Mouse (Mus musculus) layer of hippocampus, postnatal 14 days (tissue): ENCODE measurements around the gene Phex. TPM values are rescaled to one million over a fixed set of nuclear protein-coding genes. Genes with fewer than 3 reads are reported as not detected.

Experiments
- DNase-seq, 2 experiments: peaks; one replicate each; pipeline ENCODE4 v3.0.0; 2021 to 2022; ENCODE audit warnings: low spot score in 2 of 2, mixed read lengths in 1 of 2
- long read RNA-seq, 2 experiments: library from polyadenylated mRNA; stranded (forward); transcript quantifications; one replicate each; pipeline ENCODE4 v2.0.0; 2021
- total RNA-seq, 2 experiments: library from RNA; stranded (reverse); gene quantifications; 2 replicates each; pipeline ENCODE4 v1.2.3; 2021

Gene Phex
- under 1 TPM; 0.39 to 0.55 TPM for total RNA-seq
- long read RNA-seq, experiment 1, partial matches to known transcripts: 0 of 10 reads
- long read RNA-seq, experiment 1, other reads (novel, unspliced or antisense): 10 of 10 reads
- long read RNA-seq, experiment 2, partial matches to known transcripts: 0 of 14 reads
- long read RNA-seq, experiment 2, other reads (novel, unspliced or antisense): 14 of 14 reads

DNA sequence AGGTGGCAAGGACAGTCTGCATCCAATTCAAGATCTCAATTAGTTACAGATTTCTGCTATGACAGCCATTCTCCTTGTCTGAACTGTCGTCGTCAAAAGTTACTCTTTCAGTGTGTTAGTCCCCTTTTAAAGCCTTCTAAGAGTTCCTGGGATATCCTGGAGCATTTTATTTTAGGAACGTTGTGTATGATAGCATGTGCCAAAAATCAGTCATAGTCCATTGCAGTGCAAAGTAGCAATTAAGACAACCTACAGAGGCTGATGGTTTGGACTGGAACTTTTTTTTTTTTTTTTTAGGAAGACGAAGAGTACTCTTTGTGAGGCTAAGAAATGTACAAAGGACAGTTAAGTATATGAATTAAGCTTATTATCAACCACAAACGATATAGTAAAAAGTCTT is at the start of gene Phex:
TSS of gene Phex (minus strand) at position 101 of the 400 bp plus-strand sequence.
- DNase-seq: no peak

DNA sequence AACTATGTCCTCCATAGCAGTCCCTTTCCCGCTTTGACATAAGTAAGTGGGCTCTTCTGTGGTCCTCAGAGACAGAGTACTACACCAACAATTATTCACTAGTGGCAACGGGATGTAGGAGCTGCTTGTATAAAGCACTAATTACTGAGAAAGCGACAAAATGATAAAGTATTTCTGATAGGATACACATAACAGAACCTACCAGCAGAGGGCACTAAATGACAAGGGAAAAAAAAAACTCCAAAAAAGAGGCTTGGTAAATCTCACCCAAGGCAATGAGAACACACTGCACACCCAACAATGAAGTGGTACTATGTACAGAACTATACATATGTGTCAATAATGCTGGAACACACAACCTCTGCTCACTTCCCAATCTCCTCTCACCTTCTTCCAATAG is 47.6 kb upstream of the Phex start:
- DNase-seq: no peak

DNA sequence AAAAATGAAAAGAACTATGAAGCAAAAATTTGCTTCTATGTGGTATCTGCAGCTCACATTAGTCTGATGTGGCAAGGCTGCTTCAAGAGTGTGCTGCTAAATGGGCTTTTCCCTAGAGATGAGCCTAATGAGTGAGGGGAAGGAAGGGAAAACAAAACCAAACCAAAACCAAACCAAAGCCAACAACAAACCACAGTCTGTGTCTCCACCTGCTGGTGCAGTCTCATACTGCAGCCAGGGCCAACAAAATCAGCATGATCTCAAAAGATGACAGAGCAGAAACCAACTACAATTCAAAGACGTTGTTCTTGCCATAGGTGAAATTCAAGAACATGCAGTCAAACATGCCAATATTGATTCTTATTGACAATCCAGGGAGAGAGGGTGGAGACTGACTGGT is 39.3 kb upstream of the Phex start:
- DNase-seq: peak; percentile 37 to 47

- DNase-seq: no peak
Observed at GRCm38 (mm10) chrX:157449000-157449399, 33.9 kb upstream of the Phex start.

GRCm38 (mm10) chrX:157447431-157447830 is 32.3 kb upstream of the Phex start:
- DNase-seq: no peak

DNA sequence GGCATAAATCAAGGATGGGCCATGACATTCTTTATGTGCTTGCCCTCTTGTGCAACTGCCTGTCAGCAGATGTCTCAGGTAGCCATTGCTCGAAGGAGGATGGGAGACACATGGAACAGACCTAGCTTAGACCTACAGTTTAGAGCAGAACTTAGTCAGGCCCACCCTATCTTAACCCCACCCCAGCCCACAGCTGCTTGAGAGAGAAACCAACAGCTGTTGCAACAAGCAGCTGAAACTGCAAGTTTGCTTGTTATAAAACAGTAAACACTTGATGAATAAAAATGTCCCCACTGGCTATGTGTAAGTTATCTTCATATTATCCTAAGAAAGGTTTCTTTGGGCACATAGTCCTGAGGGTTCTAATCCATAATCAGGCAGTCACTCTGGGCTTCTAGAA is 19.7 kb upstream of the Phex start:
- no peak for DNase-seq

DNA sequence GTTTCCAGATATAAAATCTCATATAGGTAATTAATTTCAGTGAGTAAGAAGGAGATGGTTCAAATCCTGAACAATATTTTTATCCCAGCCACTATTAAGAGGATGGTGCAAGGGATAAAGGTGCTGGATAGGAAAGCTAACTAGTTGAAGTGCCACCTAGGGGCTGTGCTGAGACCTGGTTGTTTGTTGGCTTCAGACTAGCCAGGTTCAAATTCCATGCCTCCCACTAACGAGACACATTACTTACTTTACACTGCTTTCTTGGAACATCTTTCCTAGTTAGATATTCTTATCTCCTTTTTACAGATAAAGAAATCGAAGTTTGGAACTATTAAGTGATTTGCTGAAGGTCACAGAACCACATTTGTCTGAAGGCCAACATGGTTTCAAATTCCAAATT is 4.3 kb upstream of the Phex start:
- DNase-seq: no peak

- DNase-seq: no peak
Observed at GRCm38 (mm10) chrX:157404919-157405318, 10.2 kb downstream of the Phex start.

DNA sequence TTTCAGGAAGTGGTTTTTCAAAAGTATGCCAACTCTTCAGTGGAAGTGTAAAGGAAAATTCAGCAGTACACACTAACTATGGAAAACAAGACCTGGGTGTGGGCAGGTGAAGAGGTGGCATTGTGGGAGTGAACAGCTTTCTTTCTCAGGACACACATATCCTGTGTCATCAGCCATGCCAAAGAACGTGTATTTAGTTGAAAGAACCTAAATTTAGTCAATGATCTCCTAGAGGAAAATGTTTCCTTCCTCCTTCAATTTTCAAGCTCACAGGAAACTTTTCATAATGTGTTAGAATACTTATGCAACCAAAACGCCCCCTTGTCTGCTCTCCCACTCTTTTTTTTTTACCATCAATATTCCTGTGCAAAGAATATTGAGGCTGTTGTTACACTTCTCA is 23.9 kb downstream of the Phex start:
- no peak for DNase-seq

DNA sequence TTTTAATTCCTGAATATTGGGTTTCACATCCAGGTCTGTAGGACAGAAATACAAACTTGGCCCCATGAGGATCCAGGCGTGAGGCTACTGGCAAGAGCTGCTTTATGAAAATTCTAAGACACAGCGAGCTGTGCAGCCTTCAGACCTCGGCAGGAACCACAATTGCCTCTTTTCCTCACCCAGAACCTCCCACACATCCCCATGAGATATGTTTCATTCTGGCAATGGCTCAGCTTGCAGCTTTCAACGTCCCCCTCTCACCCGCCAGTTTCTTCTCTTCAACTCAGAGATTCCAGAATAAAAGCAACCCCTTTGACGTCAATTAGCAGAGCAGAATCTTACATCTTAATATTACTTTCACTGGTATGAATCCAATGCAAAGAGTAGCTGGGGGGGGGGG is 25.0 kb downstream of the Phex start:
- DNase-seq: no peak

DNA sequence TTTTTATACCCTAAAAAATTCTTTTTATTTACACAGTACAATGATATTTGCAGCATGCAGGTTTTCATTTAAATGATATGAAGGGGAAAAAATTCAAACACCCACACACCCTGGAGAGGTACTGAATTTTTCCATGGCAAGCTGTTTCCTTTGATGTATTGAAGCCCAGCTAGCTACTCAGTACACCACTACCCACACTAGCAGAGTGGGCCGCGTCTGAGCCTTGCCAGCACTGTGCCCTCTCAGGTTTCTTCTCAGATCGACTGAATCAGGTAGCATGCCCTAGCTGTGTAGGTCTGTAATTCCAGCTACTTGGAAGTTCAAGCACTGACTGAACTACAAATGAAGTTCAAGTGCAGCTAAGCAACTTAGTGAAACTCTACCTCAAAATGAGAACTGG is 26.7 kb downstream of the Phex start:
- DNase-seq: peak in 1 of 2 experiments; percentile 22

DNA sequence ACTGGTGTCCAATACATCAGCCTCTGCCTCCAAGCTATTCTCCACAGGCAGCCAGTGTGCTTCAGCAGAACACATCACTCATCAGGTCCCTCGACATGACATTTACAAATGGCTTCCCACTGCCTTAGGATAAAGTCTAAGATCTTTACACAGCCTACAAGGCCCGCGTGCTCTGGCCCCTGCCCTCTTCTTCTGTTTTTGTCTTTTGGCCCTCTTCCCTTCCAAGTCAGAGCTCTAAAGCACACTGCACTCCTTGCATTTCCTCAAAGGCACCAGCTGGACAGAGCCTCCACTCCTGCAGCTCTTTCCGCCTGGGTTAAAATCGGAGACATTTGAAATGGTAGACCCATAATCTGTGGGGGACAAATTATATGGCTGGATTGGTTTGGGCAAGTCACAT is 28.1 kb downstream of the Phex start:
- no peak for DNase-seq

DNA sequence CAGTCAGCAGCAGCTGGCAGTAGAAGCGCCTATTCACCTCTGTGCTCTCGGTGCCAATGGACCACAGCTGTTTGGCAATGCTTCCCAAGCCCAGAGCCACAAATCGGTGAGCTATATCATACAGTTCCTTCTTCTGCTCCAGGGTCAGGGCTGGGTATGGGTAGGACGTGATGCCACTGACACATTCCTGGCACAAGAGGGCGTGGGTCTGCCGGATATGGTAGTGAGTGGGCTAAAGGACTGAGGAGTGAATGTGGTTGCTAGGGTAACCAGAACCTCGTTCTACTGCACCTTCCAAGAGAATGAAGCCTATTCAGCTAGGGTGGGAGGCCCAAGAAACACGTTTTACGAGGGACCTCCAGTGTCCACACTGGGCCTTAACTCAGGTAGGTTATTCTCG is 36.3 kb downstream of the Phex start:
- no peak for DNase-seq

DNA sequence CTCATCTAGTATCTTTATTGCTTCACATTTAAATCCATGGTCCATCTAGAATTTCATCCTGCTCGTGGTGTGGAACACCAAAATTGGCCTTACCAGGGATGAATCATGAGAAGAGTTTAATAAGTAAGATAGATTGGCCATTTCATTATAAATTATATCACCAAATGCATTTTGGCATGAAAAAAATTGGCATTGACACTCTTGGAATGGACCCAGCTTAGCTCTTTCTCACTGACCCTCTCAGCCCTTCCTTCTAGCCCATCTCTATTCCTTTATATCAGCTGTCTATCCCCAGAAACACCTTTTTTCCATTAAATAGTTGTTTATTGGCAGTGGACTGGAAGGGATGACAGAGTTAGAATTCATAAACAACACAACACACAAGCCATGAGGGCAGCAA is 37.7 kb downstream of the Phex start:
- DNase-seq: no peak

GRCm38 (mm10) chrX:157373873-157374272 is 41.2 kb downstream of the Phex start:
- no peak for DNase-seq

DNA sequence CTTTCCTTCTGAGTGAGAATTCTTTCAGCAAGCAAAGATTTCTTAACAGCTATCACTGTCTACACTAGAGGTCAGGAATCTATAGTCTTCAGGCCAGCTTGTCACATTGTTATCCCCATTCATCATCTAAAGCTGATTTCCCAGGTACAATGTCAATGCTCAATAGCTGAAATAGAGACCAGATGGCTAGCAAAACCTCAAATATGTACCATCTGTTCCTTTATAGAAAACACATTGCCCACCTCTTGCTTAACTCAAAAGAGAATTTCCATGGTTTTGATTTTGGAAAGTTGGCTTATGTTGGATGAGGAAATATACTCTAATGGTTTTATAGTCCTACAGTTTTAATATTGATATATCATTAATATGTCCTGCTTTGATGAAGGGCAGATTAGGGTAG is 45.9 kb downstream of the Phex start:
- DNase-seq: peak in 1 of 2 experiments; percentile 16

- no peak for DNase-seq
Observed at GRCm38 (mm10) chrX:157355521-157355920, 59.6 kb downstream of the Phex start.

- DNase-seq: no peak
Observed at GRCm38 (mm10) chrX:157346201-157346600, 68.9 kb downstream of the Phex start.

GRCm38 (mm10) chrX:157334726-157335125 is 80.4 kb downstream of the Phex start:
- DNase-seq: no peak

- DNase-seq: peak; percentile 9 to 59
Observed at GRCm38 (mm10) chrX:157329821-157330220, 85.3 kb downstream of the Phex start.

- no peak for DNase-seq
Observed at GRCm38 (mm10) chrX:157328396-157328795, 86.7 kb downstream of the Phex start.

DNA sequence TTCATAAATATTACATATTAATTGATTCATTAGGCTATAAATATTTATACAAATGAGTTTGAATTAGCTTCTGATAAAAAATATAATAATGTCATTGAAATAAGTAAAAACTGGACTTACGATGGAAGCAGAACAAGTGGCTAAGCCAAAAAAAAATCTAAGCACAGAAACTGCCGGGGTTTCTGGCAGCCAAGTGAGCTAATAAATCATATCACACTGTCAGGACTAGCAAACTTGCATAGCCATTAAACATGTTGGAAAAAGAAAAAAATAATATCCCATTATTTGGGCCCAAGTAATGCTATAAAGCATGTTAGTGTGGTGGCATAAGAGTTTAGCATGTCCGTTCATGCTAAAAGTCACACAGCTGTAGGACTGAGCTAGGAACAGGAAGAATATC is 87.4 kb downstream of the Phex start:
- DNase-seq: no peak

- DNase-seq: no peak
Observed at GRCm38 (mm10) chrX:157324396-157324795, 90.7 kb downstream of the Phex start.

DNA sequence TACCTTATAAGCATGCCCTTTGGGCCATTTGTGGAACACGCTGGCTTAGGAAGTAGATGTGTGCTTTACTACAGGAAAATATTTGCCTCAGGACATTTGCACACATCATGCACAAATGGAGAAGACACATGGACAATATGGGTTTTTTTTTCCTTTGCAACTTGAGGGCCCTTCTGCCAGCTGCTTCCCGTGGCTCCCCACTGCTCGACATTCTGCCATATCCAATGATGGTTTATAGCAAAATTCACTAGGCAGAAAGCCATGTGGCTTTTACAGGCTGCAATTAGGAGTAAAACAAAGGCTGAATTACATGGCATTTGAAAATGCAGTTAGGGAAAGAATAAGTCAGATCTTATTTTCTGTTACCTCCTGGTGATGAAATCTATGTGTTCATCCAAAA is 104.8 kb downstream of the Phex start:
- no peak for DNase-seq
